Mouse (Mus musculus): ENCODE measurements around the gene Epc2. TPM values are rescaled to one million over a fixed set of nuclear protein-coding genes. Genes with fewer than 3 reads are reported as not detected.
"Not testable (repeated sequence)": the region's sequence is repeated elsewhere in the genome, so short reads cannot be mapped to it uniquely, and the experiment has no call there.

The Epc2 gene
- polyA plus RNA-seq, 1 experiment from 2014 or later, result 12.3 TPM

GRCm38 (mm10) chr2:49503596-49503995 is 52.3 kb downstream of the Epc2 start:
- DNase-seq (ENCODE audit: low spot score), result no peak
- Histone ChIP-seq H3K27ac (ENCODE audit: low read depth, low read length) (no peak overlapping the region), H3K9me3 (ENCODE audit: control insufficient read depth, low read length) (no peaks in the 10 kb centered on the region), H3K4me2 (ENCODE audit: low read depth, low read length, severe bottlenecking) (no peak overlapping the region), H3K9ac (ENCODE audit: low read length) (no peak overlapping the region), H3K4me3 (ENCODE audit: low read depth, low read length) (no peak overlapping the region), H3K36me3 (ENCODE audit: control insufficient read depth, insufficient read depth, low read length) (no peaks in the 10 kb centered on the region), H3K27me3 (ENCODE audit: control insufficient read depth, insufficient read depth, low read length) (no peaks in the 10 kb centered on the region), H3K4me1 (replicated peaks; ENCODE audit: control insufficient read depth, insufficient read depth, low read length) (no peaks in the 10 kb centered on the region)
- ATAC-seq (replicated peaks; ENCODE audit: low FRiP score), result no peak
- WGBS, result 61% methylated on average over 3 of the region's 3 CpGs

GRCm38 (mm10) chr2:49505151-49505550 is 53.9 kb downstream of the Epc2 start:
- H3K4me3 ChIP-seq (ENCODE audit: low read depth, low read length); H3K36me3 ChIP-seq (ENCODE audit: control insufficient read depth, insufficient read depth, low read length); H3K27ac ChIP-seq (ENCODE audit: low read depth, low read length); ATAC-seq (replicated peaks; ENCODE audit: low FRiP score); H3K9me3 ChIP-seq (ENCODE audit: control insufficient read depth, low read length); H3K9ac ChIP-seq (ENCODE audit: low read length); H3K27me3 ChIP-seq (ENCODE audit: control insufficient read depth, insufficient read depth, low read length); DNase-seq (ENCODE audit: low spot score); H3K4me2 ChIP-seq (ENCODE audit: low read depth, low read length, severe bottlenecking); H3K4me1 ChIP-seq (replicated peaks; ENCODE audit: control insufficient read depth, insufficient read depth, low read length): not testable (repeated sequence)
- WGBS, result 95% methylated on average over 1 of the region's 1 CpGs

- no peak overlapping the region for H3K4me3 ChIP-seq (ENCODE audit: low read depth, low read length)
- WGBS, result 41% methylated on average over 1 of the region's 1 CpGs
- H3K9ac ChIP-seq (ENCODE audit: low read length), result no peak overlapping the region
- H3K36me3 ChIP-seq (ENCODE audit: control insufficient read depth, insufficient read depth, low read length), result no peaks in the 10 kb centered on the region
- no peaks in the 10 kb centered on the region for H3K9me3 ChIP-seq (ENCODE audit: control insufficient read depth, low read length)
- no peaks in the 10 kb centered on the region for H3K4me1 ChIP-seq (replicated peaks; ENCODE audit: control insufficient read depth, insufficient read depth, low read length)
- no peak overlapping the region for H3K4me2 ChIP-seq (ENCODE audit: low read depth, low read length, severe bottlenecking)
- DNase-seq (ENCODE audit: low spot score) (no peak), ATAC-seq (replicated peaks; ENCODE audit: low FRiP score) (no peak)
- H3K27me3 ChIP-seq (ENCODE audit: control insufficient read depth, insufficient read depth, low read length), result no peaks in the 10 kb centered on the region
- no peak overlapping the region for H3K27ac ChIP-seq (ENCODE audit: low read depth, low read length)
These were observed 59.5 kb downstream of the Epc2 start for GRCm38 (mm10) chr2:49510832-49511231.

DNA sequence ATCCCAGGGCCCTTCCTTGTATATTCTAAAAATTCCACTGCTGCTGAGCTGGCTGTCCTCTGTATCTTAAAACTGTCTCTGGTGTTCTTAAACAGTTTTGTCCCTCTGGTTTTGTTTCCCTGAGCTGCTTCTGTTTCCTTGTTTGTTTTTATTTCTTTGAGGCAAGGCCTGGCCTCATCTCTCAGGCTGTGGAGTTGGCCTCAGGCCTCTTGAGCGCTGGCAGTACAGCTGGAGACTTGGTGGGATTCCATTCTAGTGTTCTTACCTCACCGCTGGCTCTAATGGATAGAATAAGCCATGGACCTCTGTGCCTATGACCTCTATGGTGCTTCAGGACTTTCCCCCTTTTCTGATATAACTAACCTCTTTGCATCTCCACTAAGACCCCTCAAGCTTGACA is 64.7 kb downstream of the Epc2 start:
- no peak for DNase-seq (ENCODE audit: low spot score)
- Histone ChIP-seq H3K36me3 (ENCODE audit: control insufficient read depth, insufficient read depth, low read length) (no peaks in the 10 kb centered on the region), H3K4me2 (ENCODE audit: low read depth, low read length, severe bottlenecking) (no peak overlapping the region), H3K9me3 (ENCODE audit: control insufficient read depth, low read length) (no peaks in the 10 kb centered on the region), H3K27ac (ENCODE audit: low read depth, low read length) (no peak overlapping the region), H3K4me3 (ENCODE audit: low read depth, low read length) (no peak overlapping the region), H3K9ac (ENCODE audit: low read length) (no peak overlapping the region), H3K27me3 (ENCODE audit: control insufficient read depth, insufficient read depth, low read length) (no peaks in the 10 kb centered on the region), H3K4me1 (replicated peaks; ENCODE audit: control insufficient read depth, insufficient read depth, low read length) (no peaks in the 10 kb centered on the region)
- WGBS, result 82% methylated on average over 2 of the region's 2 CpGs
- ATAC-seq (replicated peaks; ENCODE audit: low FRiP score), result no peak

DNA sequence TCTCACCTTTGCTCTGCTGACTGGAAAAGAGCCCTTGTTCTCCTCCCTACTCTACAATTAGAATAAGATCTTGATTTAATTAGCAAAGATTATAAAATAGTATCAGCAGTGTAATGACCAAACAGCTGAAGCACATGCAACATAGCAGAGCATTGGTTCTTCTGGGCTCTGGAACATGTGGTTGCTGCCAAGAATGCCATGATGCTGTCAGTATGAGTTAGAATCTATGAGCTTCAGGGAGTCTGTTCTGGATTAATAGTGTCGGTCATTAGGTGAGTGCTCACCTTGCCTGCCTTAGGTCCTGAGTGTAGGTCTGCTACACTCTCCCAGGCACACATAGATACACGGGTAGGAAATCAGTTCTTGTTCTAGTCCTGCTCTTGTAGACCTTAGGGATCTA is 69.1 kb downstream of the Epc2 start:
- no peaks in the 10 kb centered on the region for H3K36me3 ChIP-seq (ENCODE audit: control insufficient read depth, insufficient read depth, low read length)
- no peak for ATAC-seq (replicated peaks; ENCODE audit: low FRiP score)
- DNase-seq (ENCODE audit: low spot score), result no peak
- H3K27me3 ChIP-seq (ENCODE audit: control insufficient read depth, insufficient read depth, low read length), result no peaks in the 10 kb centered on the region
- no peak overlapping the region for H3K9ac ChIP-seq (ENCODE audit: low read length)
- no peaks in the 10 kb centered on the region for H3K9me3 ChIP-seq (ENCODE audit: control insufficient read depth, low read length)
- H3K4me2 ChIP-seq (ENCODE audit: low read depth, low read length, severe bottlenecking), result no peak overlapping the region
- WGBS, result 84% methylated on average over 2 of the region's 2 CpGs
- H3K27ac ChIP-seq (ENCODE audit: low read depth, low read length), result no peak overlapping the region
- no peak overlapping the region for H3K4me3 ChIP-seq (ENCODE audit: low read depth, low read length)
- no peaks in the 10 kb centered on the region for H3K4me1 ChIP-seq (replicated peaks; ENCODE audit: control insufficient read depth, insufficient read depth, low read length)

DNA sequence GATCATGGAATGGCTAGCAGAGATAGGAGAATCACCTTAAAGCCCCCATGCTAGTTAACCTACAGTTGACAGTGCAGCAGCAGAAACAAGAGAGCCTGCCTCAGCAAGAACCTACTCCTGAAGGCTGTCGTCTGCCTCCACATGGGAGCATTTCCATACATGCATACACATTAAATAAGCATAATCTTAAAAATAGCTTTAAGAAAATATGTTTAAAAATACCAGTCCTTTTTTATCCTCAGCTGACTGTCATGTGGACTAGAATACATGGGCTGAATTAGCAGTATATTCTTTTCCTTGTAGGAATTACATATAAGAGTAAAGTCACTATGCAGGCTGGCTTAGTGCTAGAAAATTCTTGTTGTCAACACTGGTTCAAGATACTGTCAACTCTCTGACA is 69.7 kb downstream of the Epc2 start:
- no peak overlapping the region for H3K4me3 ChIP-seq (ENCODE audit: low read depth, low read length)

GRCm38 (mm10) chr2:49521564-49521963 is 70.3 kb downstream of the Epc2 start:
- ATAC-seq (replicated peaks; ENCODE audit: low FRiP score) (no peak), DNase-seq (ENCODE audit: low spot score) (no peak)
- H3K4me2 ChIP-seq (ENCODE audit: low read depth, low read length, severe bottlenecking), result no peak overlapping the region
- H3K4me3 ChIP-seq (ENCODE audit: low read depth, low read length), result no peak overlapping the region
- H3K36me3 ChIP-seq (ENCODE audit: control insufficient read depth, insufficient read depth, low read length), result no peaks in the 10 kb centered on the region
- H3K4me1 ChIP-seq (replicated peaks; ENCODE audit: control insufficient read depth, insufficient read depth, low read length), result no peaks in the 10 kb centered on the region
- H3K9ac ChIP-seq (ENCODE audit: low read length), result no peak overlapping the region
- no peak overlapping the region for H3K27ac ChIP-seq (ENCODE audit: low read depth, low read length)
- no peaks in the 10 kb centered on the region for H3K27me3 ChIP-seq (ENCODE audit: control insufficient read depth, insufficient read depth, low read length)
- 69% methylated on average over 2 of the region's 2 CpGs for WGBS
- no peaks in the 10 kb centered on the region for H3K9me3 ChIP-seq (ENCODE audit: control insufficient read depth, low read length)

More for the DNA sequence above, 69.7 kb downstream of the Epc2 start:
- Histone ChIP-seq H3K27ac (ENCODE audit: low read depth, low read length) (no peak overlapping the region), H3K27me3 (ENCODE audit: control insufficient read depth, insufficient read depth, low read length) (no peaks in the 10 kb centered on the region), H3K4me1 (replicated peaks; ENCODE audit: control insufficient read depth, insufficient read depth, low read length) (no peaks in the 10 kb centered on the region), H3K9me3 (ENCODE audit: control insufficient read depth, low read length) (no peaks in the 10 kb centered on the region), H3K9ac (ENCODE audit: low read length) (no peak overlapping the region), H3K4me2 (ENCODE audit: low read depth, low read length, severe bottlenecking) (no peak overlapping the region), H3K36me3 (ENCODE audit: control insufficient read depth, insufficient read depth, low read length) (no peaks in the 10 kb centered on the region)
- 78% methylated on average over 1 of the region's 1 CpGs for WGBS
- no peak for ATAC-seq (replicated peaks; ENCODE audit: low FRiP score)
- no peak for DNase-seq (ENCODE audit: low spot score)

DNA sequence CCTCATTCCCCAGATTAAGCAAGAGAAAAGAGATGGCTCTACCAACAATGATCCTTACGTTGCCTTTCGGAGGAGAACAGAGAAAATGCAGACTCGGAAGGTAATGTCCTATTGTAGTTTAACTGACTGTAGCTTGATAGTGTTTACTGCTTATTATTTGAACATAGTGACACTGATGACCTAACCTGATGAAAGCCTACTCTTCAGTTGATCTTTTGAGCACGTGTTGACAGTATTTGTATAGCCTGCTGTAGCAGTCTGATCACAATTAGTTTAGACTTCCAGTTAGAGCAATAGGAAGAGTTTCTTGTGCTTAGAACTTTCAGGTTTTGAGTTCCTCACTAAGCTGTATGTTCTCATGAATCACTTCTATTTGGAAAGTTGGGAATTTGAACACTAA is 71.3 kb downstream of the Epc2 start:
- DNase-seq (ENCODE audit: low spot score), result no peak
- Histone ChIP-seq H3K4me3 (ENCODE audit: low read depth, low read length) (no peak overlapping the region), H3K4me2 (ENCODE audit: low read depth, low read length, severe bottlenecking) (no peak overlapping the region), H3K9me3 (ENCODE audit: control insufficient read depth, low read length) (no peaks in the 10 kb centered on the region), H3K27ac (ENCODE audit: low read depth, low read length) (no peak overlapping the region), H3K4me1 (replicated peaks; ENCODE audit: control insufficient read depth, insufficient read depth, low read length) (no peaks in the 10 kb centered on the region), H3K27me3 (ENCODE audit: control insufficient read depth, insufficient read depth, low read length) (no peaks in the 10 kb centered on the region), H3K9ac (ENCODE audit: low read length) (no peak overlapping the region), H3K36me3 (ENCODE audit: control insufficient read depth, insufficient read depth, low read length) (no peaks in the 10 kb centered on the region)
- ATAC-seq (replicated peaks; ENCODE audit: low FRiP score), result no peak
- 80% methylated on average over 4 of the region's 4 CpGs for WGBS

DNA sequence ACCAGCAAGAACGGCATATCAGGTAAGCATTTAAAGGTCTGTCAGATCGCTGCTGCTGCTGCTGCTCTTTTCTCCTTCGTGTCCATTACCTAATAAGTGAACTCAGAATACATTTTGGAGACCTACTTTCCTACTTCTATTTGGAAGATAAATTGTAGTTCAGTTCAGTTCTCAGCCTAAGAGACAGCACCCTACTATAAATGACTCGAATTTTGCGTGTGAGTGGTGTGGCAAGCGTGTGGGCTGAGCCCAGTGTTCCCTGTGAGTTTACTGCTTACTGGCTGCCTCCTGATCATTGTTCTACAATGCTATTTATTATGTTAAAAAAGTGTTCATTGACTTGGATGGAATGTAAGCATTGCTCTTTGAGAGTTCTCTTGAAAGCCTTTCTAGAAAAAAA is 85.9 kb downstream of the Epc2 start:
- no peaks in the 10 kb centered on the region for H3K27me3 ChIP-seq (ENCODE audit: control insufficient read depth, insufficient read depth, low read length)
- ATAC-seq (replicated peaks; ENCODE audit: low FRiP score) (no peak), DNase-seq (ENCODE audit: low spot score) (no peak)
- peaks cover 3% of the 10 kb centered on the region; the same call in 1 of the 2 replicates for H3K36me3 ChIP-seq (ENCODE audit: control insufficient read depth, insufficient read depth, low read length)
- H3K4me1 ChIP-seq (replicated peaks; ENCODE audit: control insufficient read depth, insufficient read depth, low read length), result no peaks in the 10 kb centered on the region
- no peak overlapping the region for H3K4me2 ChIP-seq (ENCODE audit: low read depth, low read length, severe bottlenecking)
- no peak overlapping the region for H3K4me3 ChIP-seq (ENCODE audit: low read depth, low read length)
- no peak overlapping the region for H3K27ac ChIP-seq (ENCODE audit: low read depth, low read length)
- no peak overlapping the region for H3K9ac ChIP-seq (ENCODE audit: low read length)
- WGBS, result 95% methylated on average over 6 of the region's 6 CpGs
- no peaks in the 10 kb centered on the region for H3K9me3 ChIP-seq (ENCODE audit: control insufficient read depth, low read length)
